Mouse (Mus musculus) liver, embryonic 13.5 days (tissue): ENCODE measurements around the gene Dnal1. TPM values are rescaled to one million over a fixed set of nuclear protein-coding genes. Genes with fewer than 3 reads are reported as not detected.

Source experiments
- ATAC-seq: fragments of 200-750 bp; cut with Nextera tagmentation; 2 replicates; pipeline ENCODE4 v1.8.0; 2017; ENCODE audit warnings: low read depth, mild to moderate bottlenecking, moderate number of reproducible peaks, moderate library complexity
- DNase-seq: peaks from one replicate; pipeline ENCODE4 v3.0.0; 2022
- H3K27ac ChIP-seq: fragments of 300-500 bp; sonication (generic); 2 replicates; pipeline ENCODE4 v1.5.1; 2015; ENCODE audit warnings: moderate library complexity, mild to moderate bottlenecking, inconsistent platforms
- H3K27me3 ChIP-seq: fragments of 300-500 bp; sonication (generic); 2 replicates; pipeline ENCODE4 v1.6.1; 2015; ENCODE audit warnings: mild to moderate bottlenecking, inconsistent platforms
- H3K36me3 ChIP-seq: fragments of 300-500 bp; sonication (generic); 2 replicates; pipeline ENCODE4 v1.6.1; 2015; ENCODE audit warnings: mild to moderate bottlenecking, inconsistent platforms
- H3K4me1 ChIP-seq: fragments of 300-500 bp; sonication (generic); replicated peaks from 2 replicates; pipeline ENCODE4 v1.6.1; 2015; ENCODE audit warnings: inconsistent platforms
- H3K4me2 ChIP-seq: fragments of 300-500 bp; sonication (generic); 2 replicates; pipeline ENCODE4 v1.6.1; 2015; ENCODE audit warnings: inconsistent platforms, mild to moderate bottlenecking, moderate library complexity
- H3K4me3 ChIP-seq: fragments of 300-500 bp; sonication (generic); replicated peaks from 2 replicates; pipeline ENCODE4 v1.5.1; 2015; ENCODE audit warnings: mild to moderate bottlenecking, inconsistent platforms
- H3K9ac ChIP-seq: fragments of 300-500 bp; sonication (generic); 2 replicates; pipeline ENCODE4 v1.6.1; 2015; ENCODE audit warnings: mild to moderate bottlenecking, inconsistent platforms
- H3K9me3 ChIP-seq: fragments of 300-500 bp; sonication (generic); replicated peaks from 2 replicates; pipeline ENCODE4 v1.6.1; 2016; ENCODE audit warnings: inconsistent platforms
- WGBS: fragments of 180-500 bp; shearing (Covaris S2); methylation state at CpG from one replicate; pipeline ENCODE4 v1.1.7; 2015; ENCODE audit not compliant: insufficient replicate concordance; 5-methylcytosine and 5-hydroxymethylcytosine counted together
- polyA plus RNA-seq: library from polyadenylated mRNA; unstranded; fragments of >200 nt; fragmentation: Nextera tagmentation; extraction: Ambion mirVana; gene quantifications from 2 replicates; pipeline ENCODE4 v1.2.1, GENCODE M21; 2015

The Dnal1 gene
- polyA plus RNA-seq, 1 experiment from 2014 or later: 0.23 TPM

DNA sequence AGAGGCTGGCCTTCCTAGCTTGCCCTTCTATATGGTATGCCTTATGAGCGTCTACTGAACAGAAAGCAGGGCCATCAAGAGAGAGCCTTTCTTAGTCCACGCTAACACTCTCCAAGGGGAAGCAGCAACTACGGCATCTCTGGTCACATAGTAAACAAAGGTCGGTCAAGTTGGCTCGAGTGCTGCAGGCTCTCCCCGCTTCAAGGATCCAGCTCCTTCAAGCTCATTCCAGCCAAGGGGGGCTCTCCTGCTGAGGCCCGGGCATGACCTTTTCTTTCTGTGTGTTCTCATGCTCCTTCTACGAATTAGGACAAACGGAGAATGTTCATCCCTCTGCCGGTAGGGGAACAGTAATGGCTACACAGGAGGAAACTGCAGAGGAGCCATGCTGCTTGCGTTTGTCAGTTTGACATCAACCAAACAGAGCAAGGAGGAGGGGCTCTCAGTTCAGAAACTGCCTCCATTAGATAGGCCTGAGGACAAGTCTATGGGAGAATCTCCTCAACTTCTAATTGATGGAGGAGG is 49.5 kb downstream of the Dnal1 start:
- Histone ChIP-seq H3K27me3 (no peaks in the 10 kb centered on the region), H3K27ac (peak overlapping the region; percentile 16; the same call in 1 of the 2 replicates), H3K9me3 (no peaks in the 10 kb centered on the region), H3K4me1 (peaks cover 74% of the 10 kb centered on the region), H3K4me3 (no peak overlapping the region), H3K9ac (no peak overlapping the region), H3K4me2 (no peak overlapping the region), H3K36me3 (peaks cover 83% of the 10 kb centered on the region)
- ATAC-seq: no peak
- no peak for DNase-seq
- WGBS: 83% methylated on average over 11 of the region's 11 CpGs

DNA sequence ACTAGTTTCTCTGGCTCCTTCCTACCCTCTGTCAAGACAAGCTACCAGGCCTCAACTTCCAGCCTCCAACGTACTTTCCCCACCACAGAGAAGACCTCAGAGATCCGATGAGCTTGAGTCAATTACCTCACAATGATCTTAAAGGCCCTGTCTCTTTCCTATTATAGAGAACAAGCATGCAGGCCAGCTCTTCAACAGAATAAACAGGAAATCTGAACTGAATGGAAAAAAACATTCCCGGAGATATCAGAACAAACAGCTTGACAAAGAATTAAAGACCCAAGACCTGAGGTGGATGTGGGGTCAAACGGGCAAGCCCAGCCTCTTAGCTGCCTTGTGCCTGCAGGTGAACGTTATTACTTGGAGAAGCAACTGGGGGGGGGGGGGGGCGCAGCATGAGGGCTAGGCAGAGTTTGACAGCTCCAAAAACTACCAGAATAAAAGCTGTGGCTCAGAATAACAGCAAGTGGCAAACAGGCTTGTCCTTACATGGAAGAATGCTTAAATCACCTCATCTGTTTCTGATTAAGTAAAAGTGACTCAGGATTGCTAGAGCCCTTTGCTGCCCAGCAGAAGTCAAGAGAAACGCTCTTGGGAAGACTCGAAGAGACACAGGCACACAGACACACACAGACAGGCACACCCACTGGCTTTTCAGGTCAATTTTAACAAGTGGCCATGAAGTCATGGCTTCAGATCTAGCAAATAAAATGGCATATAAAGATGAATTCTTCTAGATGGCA is 51.6 kb downstream of the Dnal1 start:
- H3K27me3 ChIP-seq: no peaks in the 10 kb centered on the region
- H3K36me3 ChIP-seq: peaks cover 78% of the 10 kb centered on the region
- H3K4me1 ChIP-seq: peaks cover 73% of the 10 kb centered on the region
- H3K4me3 ChIP-seq: no peak overlapping the region
- H3K9me3 ChIP-seq: no peaks in the 10 kb centered on the region
- peak overlapping the region; percentile 59 for H3K27ac ChIP-seq
- WGBS: 57% methylated on average over 8 of the region's 8 CpGs
- no peak overlapping the region for H3K4me2 ChIP-seq
- DNase-seq (no peak), ATAC-seq (no peak)
- H3K9ac ChIP-seq: no peak overlapping the region

DNA sequence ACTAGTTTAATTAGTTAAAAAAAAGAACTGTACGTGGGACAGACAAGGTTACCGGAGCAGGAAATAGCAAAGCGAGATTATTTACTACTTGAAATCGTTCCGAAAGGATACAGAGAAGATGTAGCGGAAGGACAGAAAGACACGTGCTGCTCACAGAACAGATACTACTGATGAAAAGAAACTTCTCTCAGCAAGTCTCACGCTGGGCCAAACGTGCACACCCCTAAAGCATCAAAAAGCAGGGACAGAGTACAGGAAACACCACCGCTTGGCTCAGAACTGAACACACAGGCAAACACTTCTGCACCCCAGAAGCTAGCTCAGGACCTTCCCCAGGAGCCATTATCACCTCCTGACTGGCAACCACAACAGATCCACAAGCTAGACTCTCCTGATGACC is 56.4 kb downstream of the Dnal1 start:
- ATAC-seq: no peak
- H3K4me2 ChIP-seq: no peak overlapping the region
- H3K9ac ChIP-seq: no peak overlapping the region
- peaks cover 71% of the 10 kb centered on the region for H3K4me1 ChIP-seq
- WGBS: 82% methylated on average over 10 of the region's 10 CpGs
- H3K4me3 ChIP-seq: no peak overlapping the region
- peaks cover 72% of the 10 kb centered on the region for H3K36me3 ChIP-seq
- DNase-seq: no peak
- no peak overlapping the region for H3K27ac ChIP-seq
- no peaks in the 10 kb centered on the region for H3K9me3 ChIP-seq
- H3K27me3 ChIP-seq: no peaks in the 10 kb centered on the region

DNA sequence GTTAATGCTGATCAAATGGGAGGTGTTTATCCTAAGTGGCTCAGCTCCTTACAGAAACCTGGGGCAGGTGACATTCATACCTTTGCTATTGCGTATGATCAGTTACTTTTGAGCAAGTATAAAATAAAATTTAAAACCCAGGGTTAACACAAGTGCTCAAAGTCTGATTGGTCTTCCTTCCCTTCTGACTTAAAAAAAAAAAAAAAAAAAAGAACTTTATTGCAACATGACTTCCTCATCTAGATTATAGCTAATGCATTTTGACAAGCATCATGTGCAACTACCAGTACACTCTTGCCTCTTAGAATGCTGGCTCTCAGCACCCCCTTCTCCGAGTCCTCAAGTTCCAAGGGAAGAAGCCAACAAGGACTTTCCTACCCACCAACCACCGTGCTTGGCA is 58.0 kb downstream of the Dnal1 start:
- H3K36me3 ChIP-seq: peaks cover 62% of the 10 kb centered on the region
- peak overlapping the region; percentile 50; the same call in 1 of the 2 replicates for H3K27ac ChIP-seq
- peaks cover 71% of the 10 kb centered on the region for H3K4me1 ChIP-seq
- DNase-seq (no peak), ATAC-seq (no peak)
- WGBS: 89% methylated on average over 3 of the region's 3 CpGs
- no peaks in the 10 kb centered on the region for H3K9me3 ChIP-seq
- H3K4me2 ChIP-seq: no peak overlapping the region
- no peak overlapping the region for H3K9ac ChIP-seq
- no peaks in the 10 kb centered on the region for H3K27me3 ChIP-seq
- no peak overlapping the region for H3K4me3 ChIP-seq

DNA sequence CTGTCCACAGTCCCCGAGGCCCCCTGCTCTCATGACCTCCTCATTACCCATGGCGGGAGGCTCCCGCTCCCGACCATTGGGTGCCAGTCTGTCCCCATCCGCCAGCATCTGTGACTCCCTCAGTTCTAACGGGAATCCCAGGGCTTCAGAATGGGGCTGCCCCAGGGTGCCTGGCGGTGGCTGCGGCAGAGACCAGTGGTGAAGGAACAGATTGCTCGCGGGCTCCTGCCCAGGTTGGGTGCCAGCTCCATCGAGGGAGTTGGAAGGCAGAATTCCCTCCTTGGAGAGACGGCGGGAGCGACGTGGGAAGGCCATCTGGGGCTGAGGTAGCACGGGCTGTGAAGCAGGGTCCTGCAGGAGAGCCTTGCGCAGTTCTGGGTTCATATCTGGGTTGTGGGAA is 58.7 kb downstream of the Dnal1 start:
- Histone ChIP-seq H3K4me3 (no peak overlapping the region), H3K9me3 (no peaks in the 10 kb centered on the region), H3K9ac (no peak overlapping the region), H3K4me1 (peaks cover 72% of the 10 kb centered on the region), H3K27me3 (no peaks in the 10 kb centered on the region), H3K4me2 (no peak overlapping the region), H3K27ac (no peak overlapping the region), H3K36me3 (peaks cover 55% of the 10 kb centered on the region)
- ATAC-seq: no peak
- DNase-seq: no peak
- 92% methylated on average over 17 of the region's 17 CpGs for WGBS

DNA sequence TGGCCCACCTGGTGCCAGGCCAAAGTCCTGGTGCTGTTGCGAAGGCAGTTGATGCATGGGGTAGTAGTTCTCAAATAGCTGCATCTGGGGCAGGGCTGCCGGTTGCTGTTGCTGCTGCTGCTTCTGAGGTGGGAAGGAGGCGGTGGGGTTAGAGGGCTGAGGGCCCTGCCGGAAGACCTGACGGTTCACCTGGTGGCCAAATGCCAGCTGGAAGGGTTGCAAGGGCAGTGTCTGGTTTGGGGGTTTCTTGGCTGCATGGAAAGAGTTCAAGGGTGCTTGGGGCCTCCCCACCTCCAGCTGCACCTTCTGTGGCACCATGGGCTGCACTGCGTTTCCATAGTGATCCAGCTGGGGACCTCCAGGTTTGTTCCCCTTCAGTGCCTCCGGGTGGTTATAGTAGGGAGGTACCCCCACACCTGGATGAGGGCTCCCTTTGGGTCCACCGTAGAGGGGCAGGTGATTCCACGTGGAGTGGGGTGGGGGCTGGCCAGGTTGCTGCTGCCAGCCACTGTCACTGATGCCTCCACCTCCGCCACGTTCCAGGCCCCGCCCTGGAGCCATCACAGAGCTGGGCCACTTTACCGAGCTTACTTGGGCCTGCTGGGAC is 59.2 kb downstream of the Dnal1 start:
- Histone ChIP-seq H3K9ac (no peak overlapping the region), H3K36me3 (peaks cover 53% of the 10 kb centered on the region), H3K4me2 (0 out of 2 replicates have a peak overlapping the region, but pooled peaks have one; percentile 85), H3K9me3 (no peaks in the 10 kb centered on the region), H3K4me1 (peaks cover 75% of the 10 kb centered on the region), H3K27ac (peak overlapping the region; percentile 99), H3K27me3 (no peaks in the 10 kb centered on the region), H3K4me3 (no peak overlapping the region)
- ATAC-seq (no peak), DNase-seq (no peak)
- WGBS: 88% methylated on average over 13 of the region's 13 CpGs

DNA sequence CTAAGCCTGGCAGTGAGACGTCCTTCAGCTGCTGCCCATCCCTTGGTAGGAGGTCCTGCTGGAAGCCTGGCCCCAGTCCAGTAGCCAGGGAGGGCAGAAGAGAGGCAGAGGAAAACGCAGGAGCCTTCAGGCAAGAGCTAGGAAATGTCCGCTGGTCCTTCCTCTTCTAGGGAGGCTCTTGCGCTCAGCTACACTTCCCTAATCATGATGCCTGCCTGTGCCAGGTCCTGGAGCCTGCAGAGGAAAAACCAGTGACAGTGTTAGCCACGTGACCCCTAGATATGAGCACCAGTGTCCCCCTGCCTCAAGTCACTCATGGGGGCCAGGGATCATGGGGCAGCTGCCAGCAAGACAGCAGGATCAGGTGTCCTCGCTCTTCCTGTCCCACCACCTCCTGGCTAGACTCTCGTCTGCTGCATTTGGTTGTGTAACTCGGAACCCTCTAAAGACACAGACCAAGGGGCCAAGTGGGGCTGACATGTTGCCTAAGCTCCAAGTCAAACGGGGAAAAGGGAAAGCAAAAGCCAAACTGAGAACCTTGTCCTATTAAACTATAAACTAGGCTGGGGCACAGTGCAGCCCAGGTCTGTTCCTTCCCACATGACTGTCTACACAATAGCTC is 60.1 kb downstream of the Dnal1 start:
- no peaks in the 10 kb centered on the region for H3K9me3 ChIP-seq
- H3K9ac ChIP-seq: peak overlapping the region; percentile 50
- peak overlapping the region; percentile 65 for H3K4me3 ChIP-seq

DNA sequence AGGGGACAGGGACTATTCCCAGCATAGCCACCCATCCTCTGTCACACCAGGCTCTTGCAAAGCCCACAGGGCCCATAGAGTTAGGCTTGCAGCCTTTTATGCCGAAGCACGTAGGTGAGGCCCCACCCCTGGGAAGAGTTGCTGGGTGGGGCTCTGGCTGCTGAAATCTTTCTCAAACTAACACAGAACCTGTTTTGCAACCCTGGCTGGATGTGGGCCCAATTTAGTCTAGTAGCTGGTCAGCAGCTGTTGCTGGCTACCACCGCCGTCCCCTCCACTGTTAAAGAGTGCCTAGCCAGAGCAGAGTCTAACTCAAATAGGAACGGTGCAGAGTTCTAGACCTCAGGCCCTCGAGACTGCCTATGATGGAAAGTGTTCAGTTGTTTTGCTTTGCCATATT is 60.7 kb downstream of the Dnal1 start:
- H3K4me2 ChIP-seq: peak overlapping the region; percentile 85
- ATAC-seq: no peak

More for the DNA sequence above, 60.1 kb downstream of the Dnal1 start:
- H3K27me3 ChIP-seq: no peaks in the 10 kb centered on the region
- H3K4me2 ChIP-seq: peak overlapping the region; percentile 85
- no peak for ATAC-seq
- DNase-seq: no peak
- peak overlapping the region; percentile 99 for H3K27ac ChIP-seq
- WGBS: 57% methylated on average over 9 of the region's 9 CpGs
- H3K36me3 ChIP-seq: peaks cover 46% of the 10 kb centered on the region
- H3K4me1 ChIP-seq: peaks cover 82% of the 10 kb centered on the region

DNA sequence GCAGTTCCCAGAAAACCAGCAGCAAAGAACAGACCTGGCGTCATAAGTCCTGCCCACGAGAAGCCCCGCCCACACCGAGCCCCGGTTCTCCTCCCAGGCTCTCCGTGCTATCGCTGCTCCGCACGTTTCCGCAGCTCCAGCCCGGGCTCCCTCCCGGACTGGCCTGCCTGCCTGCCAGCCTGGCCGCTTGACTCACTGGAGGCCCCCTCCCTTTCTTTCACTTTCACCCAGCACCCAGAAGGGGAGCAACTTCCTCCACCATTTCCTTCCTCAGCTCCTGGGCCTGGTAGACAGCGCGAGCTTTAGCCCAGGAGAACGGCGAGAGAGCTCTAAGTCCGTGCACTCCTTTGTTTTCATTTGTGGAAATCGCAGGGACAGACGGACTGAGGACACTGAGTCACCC is 61.5 kb downstream of the Dnal1 start:
- Histone ChIP-seq H3K4me3 (peak overlapping the region; percentile 65), H3K9me3 (no peaks in the 10 kb centered on the region), H3K4me2 (peak overlapping the region; percentile 85), H3K9ac (peak overlapping the region; percentile 80), H3K36me3 (peaks cover 35% of the 10 kb centered on the region), H3K27me3 (no peaks in the 10 kb centered on the region), H3K4me1 (peaks cover 91% of the 10 kb centered on the region), H3K27ac (peak overlapping the region; percentile 99)
- peak; percentile 97 for DNase-seq
- peak; percentile 91 for ATAC-seq
- WGBS: 0% methylated on average over 20 of the region's 20 CpGs

More for the DNA sequence above, 60.7 kb downstream of the Dnal1 start:
- Histone ChIP-seq H3K9me3 (no peaks in the 10 kb centered on the region), H3K27ac (peak overlapping the region; percentile 99), H3K36me3 (peaks cover 41% of the 10 kb centered on the region), H3K4me3 (peak overlapping the region; percentile 65), H3K4me1 (peaks cover 88% of the 10 kb centered on the region), H3K27me3 (no peaks in the 10 kb centered on the region), H3K9ac (peak overlapping the region; percentile 50)
- WGBS: 35% methylated on average over 6 of the region's 6 CpGs
- DNase-seq: no peak

DNA sequence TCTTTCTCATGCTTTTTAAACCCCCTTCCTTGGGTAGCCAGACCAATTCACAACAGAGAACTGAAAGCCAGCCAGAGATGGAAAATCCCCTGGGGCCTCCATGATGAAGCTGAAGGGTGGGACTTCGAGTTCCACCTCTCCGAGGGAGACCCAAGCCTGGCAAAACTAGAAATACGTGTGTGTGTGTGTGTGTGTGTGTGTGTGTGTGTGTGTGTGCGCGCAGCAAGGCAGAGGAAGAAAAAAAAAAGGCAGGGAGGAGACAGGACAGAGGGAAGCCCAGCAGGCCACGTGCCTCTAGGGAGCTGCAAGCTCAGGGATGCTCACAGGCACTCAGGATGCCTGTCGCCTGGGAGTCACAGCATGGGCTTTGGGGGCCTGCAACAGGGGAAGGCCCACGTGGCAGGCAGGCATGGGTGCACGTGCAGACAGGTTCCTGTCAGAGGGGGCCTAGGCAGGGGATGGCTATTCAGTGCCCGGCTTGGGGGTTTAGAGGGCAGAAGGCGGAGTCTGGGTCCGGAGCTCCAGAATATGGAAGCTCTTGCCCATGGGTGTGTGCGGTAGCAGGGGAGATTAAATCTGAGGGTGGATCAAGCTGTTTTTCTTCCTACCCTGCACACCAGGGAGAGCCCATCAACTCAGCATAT is 62.1 kb downstream of the Dnal1 start:
- Histone ChIP-seq H3K36me3 (peaks cover 29% of the 10 kb centered on the region), H3K27ac (peak overlapping the region; percentile 99), H3K9me3 (no peaks in the 10 kb centered on the region), H3K27me3 (no peaks in the 10 kb centered on the region), H3K4me2 (peak overlapping the region; percentile 85), H3K9ac (peak overlapping the region; percentile 80), H3K4me3 (peak overlapping the region; percentile 65), H3K4me1 (peaks cover 92% of the 10 kb centered on the region)
- DNase-seq: peak; percentile 65
- ATAC-seq: peak; percentile 59
- WGBS: under 1% methylated on average over 12 of the region's 13 CpGs
